In the genomic region with DNA sequence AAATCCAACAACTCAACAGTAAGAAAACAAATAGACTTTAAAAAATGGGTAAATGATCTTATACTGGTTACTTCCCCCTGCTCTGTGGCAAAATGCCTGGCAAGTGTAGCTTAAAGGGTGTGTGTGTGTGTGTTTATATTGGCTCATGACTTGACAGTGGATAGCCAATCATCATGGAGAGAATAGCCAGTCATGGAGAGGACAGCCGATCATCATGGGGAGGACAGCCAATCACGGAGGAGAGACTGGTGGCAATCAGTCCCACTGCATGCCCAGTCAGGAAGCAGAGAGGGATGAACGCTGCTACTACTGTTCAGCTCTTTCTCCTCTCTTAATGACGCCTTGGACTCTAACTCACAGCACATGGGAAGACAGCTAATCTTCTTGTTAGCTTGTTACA, we compare ENCODE assay signal across 28 mouse cellular contexts.
DNase-seq lines count a peak whose midpoint lies in the region; ATAC-seq and TF ChIP-seq lines count a peak whose summit lies in the region.
"Had no signal": no experiment of that assay in that cellular context is flagged by ENCODE, and none has a peak within 500 bp of the region (broad histone marks: within the 10 kb centered on the region; RNA-seq: fewer than 3 reads in every experiment).

No protein-coding gene starts in this region.

- H3K36me3 ChIP-seq in forebrain, embryonic 11.5 days (ENCODE audit: control insufficient read depth, insufficient read depth, low read length) = no peaks in the 10 kb centered on the region
- no peaks in the 10 kb centered on the region for H3K36me3 ChIP-seq in forebrain, embryonic 10.5 days (replicated peaks)
- H3K36me3 ChIP-seq in liver, adult 2 months (ENCODE audit: control insufficient read depth, insufficient read depth, low read length) = no peaks in the 10 kb centered on the region
- no peaks in the 10 kb centered on the region for H3K36me3 ChIP-seq in liver, embryonic 11.5 days (ENCODE audit: control insufficient read depth, insufficient read depth, low read length)
- H3K36me3 ChIP-seq: embryonic facial prominence, embryonic 12.5 days; heart, embryonic 12.5 days; hindbrain, embryonic 10.5 days; hindbrain, embryonic 15.5 days; midbrain, embryonic 15.5 days; neural tube, embryonic 12.5 days had no signal

- no peak overlapping the region for H3K4me3 ChIP-seq in forebrain, embryonic 11.5 days (ENCODE audit: low read depth, low read length)
- no peak overlapping the region for H3K4me3 ChIP-seq in forebrain, embryonic 10.5 days
- H3K4me3 ChIP-seq in liver, adult 2 months (ENCODE audit: insufficient read depth, low read depth, low read length) = no peak overlapping the region
- H3K4me3 ChIP-seq in liver, embryonic 11.5 days (ENCODE audit: low read depth, low read length) = no peak overlapping the region
- H3K4me3 ChIP-seq: embryonic facial prominence, embryonic 12.5 days; heart, embryonic 12.5 days; hindbrain, embryonic 10.5 days; hindbrain, embryonic 15.5 days; midbrain, embryonic 15.5 days; neural tube, embryonic 12.5 days had no signal

- no peak for TF ChIP-seq POLR2A in liver, adult 2 months (IDR thresholded peaks at IDR 0.05; ENCODE audit: extremely low read depth, insufficient read depth, low read length)

- H3K4me1 ChIP-seq in forebrain, embryonic 11.5 days (replicated peaks; ENCODE audit: control insufficient read depth, insufficient read depth, low read length) = no peaks in the 10 kb centered on the region
- H3K4me1 ChIP-seq in forebrain, embryonic 10.5 days = peaks cover 18% of the 10 kb centered on the region
- H3K4me1 ChIP-seq in liver, adult 2 months (ENCODE audit: control insufficient read depth, insufficient read depth, low read length) = no peaks in the 10 kb centered on the region; the same call in 1 of the 2 replicates
- peaks cover 9% of the 10 kb centered on the region for H3K4me1 ChIP-seq in liver, embryonic 11.5 days (replicated peaks; ENCODE audit: control insufficient read depth, insufficient read depth, low read length)

- ATAC-seq in forebrain, embryonic 11.5 days (replicated peaks; ENCODE audit: low FRiP score) = no peak
- ATAC-seq in liver, embryonic 11.5 days (replicated peaks; ENCODE audit: low FRiP score) = no peak
- 0 out of 2 replicates have a peak, but pooled peaks have one; percentile 22 for ATAC-seq in common myeloid progenitor, adult 5-6 weeks (replicated peaks; ENCODE audit: low read depth, poor library complexity, severe bottlenecking)
- ATAC-seq: activated CD4-positive, CD25-positive, alpha-beta regulatory T cell, adult 4 months; forebrain, embryonic 16.5 days; inflammation-experienced regulatory T-cells, adult 6 months; midbrain, embryonic 15.5 days had no signal

- H3K27ac ChIP-seq in forebrain, embryonic 11.5 days (ENCODE audit: low read depth, low read length) = no peak overlapping the region
- no peak overlapping the region for H3K27ac ChIP-seq in forebrain, embryonic 10.5 days
- no peak overlapping the region for H3K27ac ChIP-seq in liver, adult 2 months (replicated peaks; ENCODE audit: insufficient read depth, low read depth, low read length)
- H3K27ac ChIP-seq in liver, embryonic 11.5 days (ENCODE audit: low read depth, low read length) = no peak overlapping the region
- H3K27ac ChIP-seq: embryonic facial prominence, embryonic 12.5 days; hindbrain, embryonic 10.5 days; hindbrain, embryonic 15.5 days; kidney, postnatal 0 days; midbrain, embryonic 15.5 days; neural tube, embryonic 12.5 days had no signal

- no peak overlapping the region for H3K9ac ChIP-seq in forebrain, embryonic 11.5 days (ENCODE audit: low read length)
- H3K9ac ChIP-seq in liver, adult 2 months (ENCODE audit: low read depth, low read length) = no peak overlapping the region
- no peak overlapping the region for H3K9ac ChIP-seq in liver, embryonic 11.5 days (ENCODE audit: low read depth, low read length)
- H3K9ac ChIP-seq: embryonic facial prominence, embryonic 12.5 days; heart, embryonic 12.5 days; hindbrain, embryonic 15.5 days; midbrain, embryonic 15.5 days; neural tube, embryonic 12.5 days had no signal

- 94% methylated on average over 4 of the region's 4 CpGs for WGBS in forebrain, embryonic 11.5 days
- 83% methylated on average over 4 of the region's 4 CpGs for WGBS in forebrain, embryonic 10.5 days
- whole genome bisulfite sequencing in liver, adult 2 months = 84% methylated on average over 4 of the region's 4 CpGs
- WGBS in liver, embryonic 11.5 days = 78% methylated on average over 4 of the region's 4 CpGs

- no peak overlapping the region for H3K4me2 ChIP-seq in forebrain, embryonic 11.5 days (ENCODE audit: low read depth, low read length, severe bottlenecking)
- H3K4me2 ChIP-seq in liver, embryonic 11.5 days = no peak overlapping the region
- H3K4me2 ChIP-seq: embryonic facial prominence, embryonic 12.5 days; heart, embryonic 12.5 days; hindbrain, embryonic 15.5 days; midbrain, embryonic 15.5 days; neural tube, embryonic 12.5 days had no signal

- no peaks in the 10 kb centered on the region for H3K27me3 ChIP-seq in forebrain, embryonic 11.5 days (ENCODE audit: control insufficient read depth, insufficient read depth, low read length)
- no peaks in the 10 kb centered on the region for H3K27me3 ChIP-seq in forebrain, embryonic 10.5 days (ENCODE audit: poor library complexity, severe bottlenecking)
- no peaks in the 10 kb centered on the region for H3K27me3 ChIP-seq in liver, adult 2 months (ENCODE audit: control insufficient read depth, insufficient read depth, low read length)
- no peaks in the 10 kb centered on the region for H3K27me3 ChIP-seq in liver, embryonic 11.5 days (replicated peaks; ENCODE audit: control insufficient read depth, insufficient read depth, low read length)
- H3K27me3 ChIP-seq: embryonic facial prominence, embryonic 12.5 days; heart, embryonic 12.5 days; hindbrain, embryonic 15.5 days; midbrain, embryonic 15.5 days; neural tube, embryonic 12.5 days had no signal

- H3K9me3 ChIP-seq in forebrain, embryonic 11.5 days (ENCODE audit: control insufficient read depth, low read length) = no peaks in the 10 kb centered on the region
- H3K9me3 ChIP-seq in forebrain, embryonic 10.5 days = no peaks in the 10 kb centered on the region
- no peaks in the 10 kb centered on the region for H3K9me3 ChIP-seq in liver, embryonic 11.5 days (ENCODE audit: control insufficient read depth, low read length)
- H3K9me3 ChIP-seq: embryonic facial prominence, embryonic 12.5 days; heart, embryonic 12.5 days; hindbrain, embryonic 10.5 days; hindbrain, embryonic 15.5 days; midbrain, embryonic 15.5 days; neural tube, embryonic 12.5 days had no signal

- no peaks in the 10 kb centered on the region for H3K79me2 ChIP-seq in liver, adult 2 months (ENCODE audit: control insufficient read depth, insufficient read depth, low read length)

- no peak for TF ChIP-seq CTCF in liver, adult 2 months (IDR thresholded peaks at IDR 0.05; ENCODE audit: low read depth, low read length)

- peak; percentile 31 for DNase-seq in forebrain, embryonic 11.5 days (ENCODE audit: low spot score)
- DNase-seq in forebrain, embryonic 10.5 days (ENCODE audit: extremely low spot score, low spot score) = no peak
- peak; percentile 12 for DNase-seq in liver, adult 2 months (ENCODE audit: extremely low read depth, low read depth, low spot score)
- DNase-seq in liver, embryonic 11.5 days (ENCODE audit: low spot score) = no peak
- peak; percentile 26 for DNase-seq in 3T3-L1 (ENCODE audit: low read depth, low spot score)
- no peak for DNase-seq in layer of hippocampus, postnatal 36 days
- no peak for DNase-seq in adrenal gland, postnatal 14 days
- DNase-seq: adrenal gland, adult 2 months; cerebellum, adult 8-10 months; cerebellum, postnatal 25 days; embryo, embryonic 11 days; kidney, adult 2 months; kidney, postnatal 4 days; lung, postnatal 36 days; right cerebral cortex, adult 18-20 months; spleen, adult 18-20 months; thymus, postnatal 25 days had no signal

Comparison
In these comparisons a context has a peak if more than half of its experiments do, and no peak if none do; other contexts are left out.
1. DNase-seq: peak in forebrain, embryonic 11.5 days (single experiment), liver, adult 2 months (single experiment) and 3T3-L1 (single experiment); none in forebrain, embryonic 10.5 days (single experiment), liver, embryonic 11.5 days (single experiment), layer of hippocampus, postnatal 36 days (0 of 2) and adrenal gland, postnatal 14 days (single experiment).